Mouse (Mus musculus): ENCODE data around the gene Tbccd1.
"Not testable (repeated sequence)": the region's sequence is repeated elsewhere in the genome, so short reads cannot be mapped to it uniquely, and the experiment has no call there.

- not testable (repeated sequence) for TF ChIP-seq POLR2A (IDR thresholded peaks at IDR 0.05; ENCODE audit: borderline replicate concordance, extremely low read depth, low read depth, low read length); CTCF (IDR thresholded peaks at IDR 0.05; ENCODE audit: insufficient read depth, low read length)
Observed at GRCm38 (mm10) chr16:22778296-22778695, 79.2 kb downstream of the Tbccd1 start.

Data from lung, adult 2 months (tissue).